Mouse (Mus musculus) E14TG2a.4 (cell line): Measurements from ENCODE around the gene Traf3ip1.

Experiments
- CTCF ChIP-seq: conservative IDR thresholded peaks from 2 replicates; pipeline ENCODE4 v1.5.1; 2014; ENCODE audit warnings: low read length
- NANOG ChIP-seq: IDR thresholded peaks from 2 replicates; pipeline ENCODE4 v1.6.1; 2014; ENCODE audit warnings: borderline replicate concordance, low read length, mixed read lengths
- POU5F1 ChIP-seq: IDR thresholded peaks from 2 replicates; pipeline ENCODE4 v1.6.1; 2014; ENCODE audit warnings: low read length, borderline replicate concordance

DNA sequence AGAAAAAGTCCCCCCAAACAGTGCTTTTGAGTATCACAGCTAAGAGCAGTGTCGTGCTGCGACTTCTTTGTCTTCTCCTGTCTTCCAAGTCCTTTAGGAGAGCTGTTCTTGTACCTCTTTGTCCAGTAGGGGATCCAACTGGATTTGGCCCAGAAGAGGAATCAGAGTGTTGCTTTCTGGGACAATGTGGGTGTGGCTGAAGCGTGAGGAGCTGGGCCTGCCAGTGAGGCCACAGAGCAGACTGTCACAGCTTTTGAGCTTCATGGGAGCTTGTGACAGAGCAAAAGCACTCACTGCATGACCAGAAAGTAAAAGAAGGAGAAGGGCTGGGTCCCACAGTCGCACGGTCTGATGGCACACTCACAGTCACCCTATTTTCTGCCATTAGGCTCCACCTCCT, 38.4 kb downstream of the Traf3ip1 start:
- no peak for TF ChIP-seq CTCF
- TF ChIP-seq NANOG, result no peak
- no peak for TF ChIP-seq POU5F1
